Mouse (Mus musculus) cortical plate, adult 2 months (tissue): ENCODE data around the gene Pvalb.

Experiments used
- CTCF ChIP-seq: fragments of 200-500 bp; IDR thresholded peaks from 2 replicates; pipeline ENCODE4 v1.5.1; 2011; ENCODE audit warnings: mild to moderate bottlenecking, control low read depth, low read length; ENCODE audit not compliant: insufficient read depth; ENCODE audit errors: extremely low read depth
- POLR2A ChIP-seq: fragments of 200-500 bp; IDR thresholded peaks from 2 replicates; pipeline ENCODE4 v1.6.1; 2011; ENCODE audit warnings: mild to moderate bottlenecking, low read length, control low read depth; ENCODE audit not compliant: insufficient read depth; ENCODE audit errors: extremely low read depth

GRCm38 (mm10) chr15:78177257-78177656 is 28.9 kb downstream of the Pvalb start:
- TF ChIP-seq CTCF (no peak), POLR2A (no peak)
